Mouse (Mus musculus) forebrain, embryonic 10.5 days (tissue): ENCODE measurements around the gene Brd2. TPM values are rescaled to one million over a fixed set of nuclear protein-coding genes. Genes with fewer than 3 reads are reported as not detected.

ENCODE experiments used
- DNase-seq: peaks from one replicate; pipeline ENCODE4 v3.0.0-alpha.2; 2017; ENCODE audit warnings: low spot score; ENCODE audit errors: extremely low spot score
- H3K27ac ChIP-seq: fragments of 300-500 bp; sonication (generic); 2 replicates; pipeline ENCODE4 v1.5.1; 2016; ENCODE audit warnings: mild to moderate bottlenecking
- H3K27me3 ChIP-seq: fragments of 300-500 bp; sonication (generic); 2 replicates; pipeline ENCODE4 v1.6.1; 2016; ENCODE audit warnings: mild to moderate bottlenecking; ENCODE audit not compliant: poor library complexity, severe bottlenecking
- H3K36me3 ChIP-seq: fragments of 300-500 bp; sonication (generic); replicated peaks from 2 replicates; pipeline ENCODE4 v1.6.1; 2016; ENCODE audit warnings: mild to moderate bottlenecking, moderate library complexity
- H3K4me1 ChIP-seq: fragments of 300-500 bp; sonication (generic); 2 replicates; pipeline ENCODE4 v1.6.1; 2016
- H3K4me3 ChIP-seq: fragments of 300-500 bp; sonication (generic); 2 replicates; pipeline ENCODE4 v1.5.1; 2016; ENCODE audit warnings: mild to moderate bottlenecking, moderate library complexity
- H3K9me3 ChIP-seq: fragments of 300-500 bp; sonication (generic); 2 replicates; pipeline ENCODE4 v1.6.1; 2016; ENCODE audit warnings: mild to moderate bottlenecking, moderate library complexity
- WGBS: fragments of 180-500 bp; shearing (Covaris S2); methylation state at CpG from one replicate; pipeline ENCODE4 v1.1.7; 2016; 5-methylcytosine and 5-hydroxymethylcytosine counted together
- polyA plus RNA-seq: library from polyadenylated mRNA; unstranded; fragments of >200 nt; fragmentation: Nextera tagmentation; extraction: Ambion mirVana; gene quantifications from 2 replicates; pipeline ENCODE4 v1.2.1, GENCODE M21; 2016

Brd2 gene
- polyA plus RNA-seq, 1 experiment from 2014 or later: 121 TPM

DNA sequence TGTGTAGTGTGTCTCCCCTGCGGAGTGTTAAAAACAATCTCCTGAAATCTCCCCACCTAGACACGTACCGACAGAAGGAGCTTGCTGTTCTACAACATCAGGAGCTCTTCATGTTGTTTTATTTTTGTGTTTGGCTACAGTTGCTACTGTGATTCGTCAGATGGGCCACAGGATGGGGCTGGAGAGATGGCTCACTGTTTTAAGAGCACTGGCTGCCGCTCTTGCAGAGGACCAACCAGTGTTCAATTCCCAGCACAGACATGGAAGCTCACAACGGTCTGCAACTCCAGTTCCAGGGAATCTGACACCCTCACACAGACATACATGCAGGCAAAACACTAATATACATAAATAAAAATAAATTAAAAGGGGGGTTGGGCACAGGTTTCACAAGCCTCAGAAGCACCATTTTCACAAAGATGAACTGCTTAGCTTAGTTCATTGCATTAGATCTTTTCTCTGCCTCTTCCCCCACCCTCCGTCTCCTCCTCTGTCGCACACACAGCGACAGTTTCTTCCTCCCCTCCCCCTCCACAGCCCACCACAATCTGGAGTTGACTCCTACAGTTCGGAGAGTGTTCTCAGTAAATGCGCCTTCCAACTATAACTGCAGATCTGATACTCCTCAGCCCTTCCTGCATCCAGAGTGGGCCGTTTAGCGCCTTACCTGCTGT is 6.0 kb upstream of the Brd2 start:
- WGBS: 25% methylated on average over 13 of the region's 13 CpGs
- DNase-seq: no peak
- Histone ChIP-seq H3K9me3 (no peaks in the 10 kb centered on the region), H3K4me3 (peak overlapping the region; percentile 31; the same call in 1 of the 2 replicates), H3K27me3 (peaks cover 27% of the 10 kb centered on the region), H3K36me3 (peaks cover 7% of the 10 kb centered on the region; the same call in 1 of the 2 replicates), H3K27ac (no peak overlapping the region), H3K4me1 (peaks cover 49% of the 10 kb centered on the region)

- H3K4me3 ChIP-seq: no peak overlapping the region
- DNase-seq: no peak
These were observed 5.0 kb upstream of the Brd2 start for GRCm38 (mm10) chr17:34127475-34127874.

DNA sequence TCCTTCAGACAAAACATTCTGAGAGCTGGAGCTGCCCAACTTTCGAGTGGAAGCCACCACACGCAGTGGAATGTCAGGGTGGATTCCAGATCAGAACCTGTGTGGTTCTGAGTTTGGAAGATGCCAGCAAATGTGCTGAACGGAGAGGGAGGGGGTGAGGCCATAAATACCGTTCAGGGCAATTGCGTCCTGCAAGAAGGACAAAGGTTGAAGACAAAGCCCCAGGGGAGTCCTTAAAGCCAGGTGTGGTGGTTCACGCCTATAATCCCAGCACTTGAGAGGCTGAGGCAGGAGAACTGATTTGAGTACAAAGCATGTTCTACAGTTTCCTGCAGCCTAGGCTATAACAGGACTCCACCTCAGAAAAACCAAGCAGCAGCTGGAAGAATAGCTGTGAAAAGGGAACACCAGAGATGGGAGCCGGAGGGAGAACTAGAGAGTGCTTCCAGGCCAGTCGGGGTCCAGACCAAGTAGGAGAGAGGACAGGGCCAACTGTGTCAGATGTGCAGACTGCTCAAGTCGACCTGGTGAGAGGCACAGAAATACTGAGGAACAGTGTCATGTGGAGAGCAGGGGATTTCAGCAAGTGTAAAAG is 4.5 kb upstream of the Brd2 start:
- WGBS: 63% methylated on average over 9 of the region's 9 CpGs
- peaks cover 59% of the 10 kb centered on the region for H3K4me1 ChIP-seq
- no peak overlapping the region for H3K4me3 ChIP-seq

More at GRCm38 (mm10) chr17:34127475-34127874, 5.0 kb upstream of the Brd2 start:
- Histone ChIP-seq H3K9me3 (no peaks in the 10 kb centered on the region), H3K27ac (no peak overlapping the region), H3K36me3 (peaks cover 7% of the 10 kb centered on the region; the same call in 1 of the 2 replicates), H3K4me1 (peaks cover 56% of the 10 kb centered on the region), H3K27me3 (peaks cover 27% of the 10 kb centered on the region)
- 18% methylated on average over 6 of the region's 6 CpGs for WGBS

DNA sequence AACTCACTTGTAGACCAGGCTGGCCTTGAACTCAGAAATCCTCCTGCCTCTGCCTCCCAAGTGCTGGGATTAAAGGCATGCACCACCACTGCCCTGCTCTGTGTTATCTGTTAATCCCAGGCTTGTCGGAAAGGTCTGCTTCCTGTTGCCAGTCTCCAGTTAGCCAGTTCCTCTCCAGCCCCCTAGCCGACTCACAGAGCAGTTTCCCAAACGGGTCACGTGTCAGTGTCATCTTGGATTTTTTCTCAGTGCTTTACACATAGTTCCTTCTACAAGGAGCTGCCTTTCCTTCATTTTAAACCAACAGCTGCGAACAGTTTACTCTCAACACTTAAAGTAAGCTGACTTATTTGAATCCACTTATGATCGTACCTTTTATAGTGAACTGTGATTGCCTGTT is 2.2 kb upstream of the Brd2 start:
- no peaks in the 10 kb centered on the region for H3K9me3 ChIP-seq
- WGBS: 88% methylated on average over 6 of the region's 6 CpGs
- peaks cover 21% of the 10 kb centered on the region for H3K27me3 ChIP-seq
- H3K4me3 ChIP-seq: no peak overlapping the region
- H3K4me1 ChIP-seq: peaks cover 66% of the 10 kb centered on the region
- peaks cover 7% of the 10 kb centered on the region for H3K36me3 ChIP-seq
- no peak overlapping the region for H3K27ac ChIP-seq
- no peak for DNase-seq

More for the DNA sequence above, 4.5 kb upstream of the Brd2 start:
- DNase-seq: no peak
- H3K27me3 ChIP-seq: peaks cover 27% of the 10 kb centered on the region
- peaks cover 7% of the 10 kb centered on the region; the same call in 1 of the 2 replicates for H3K36me3 ChIP-seq
- no peak overlapping the region for H3K27ac ChIP-seq
- H3K9me3 ChIP-seq: no peaks in the 10 kb centered on the region

- peaks cover 15% of the 10 kb centered on the region for H3K36me3 ChIP-seq
- H3K27me3 ChIP-seq: peaks cover 10% of the 10 kb centered on the region
- no peaks in the 10 kb centered on the region for H3K9me3 ChIP-seq
- DNase-seq: no peak
- peaks cover 56% of the 10 kb centered on the region for H3K4me1 ChIP-seq
- WGBS: 17% methylated on average over 2 of the region's 2 CpGs
- H3K27ac ChIP-seq: peak overlapping the region; percentile 100
- H3K4me3 ChIP-seq: peak overlapping the region; percentile 95
These were observed 1.1 kb upstream of the Brd2 start for GRCm38 (mm10) chr17:34123518-34123917.

- Histone ChIP-seq H3K4me3 (peak overlapping the region; percentile 95), H3K36me3 (peaks cover 19% of the 10 kb centered on the region), H3K27me3 (peaks cover 6% of the 10 kb centered on the region), H3K9me3 (no peaks in the 10 kb centered on the region), H3K27ac (peak overlapping the region; percentile 100), H3K4me1 (peaks cover 52% of the 10 kb centered on the region)
- DNase-seq: no peak
- WGBS: 3% methylated on average over 7 of the region's 7 CpGs
These were observed 677 bp upstream of the Brd2 start for GRCm38 (mm10) chr17:34123111-34123510.

- 3% methylated on average over 9 of the region's 10 CpGs for WGBS
- Histone ChIP-seq H3K9me3 (no peaks in the 10 kb centered on the region), H3K4me1 (peaks cover 46% of the 10 kb centered on the region), H3K36me3 (peaks cover 32% of the 10 kb centered on the region), H3K27me3 (no peaks in the 10 kb centered on the region), H3K4me3 (peak overlapping the region; percentile 95), H3K27ac (peak overlapping the region; percentile 100)
- no peak for DNase-seq
These were observed 601 bp downstream of the Brd2 start for GRCm38 (mm10) chr17:34121879-34122187.

- H3K4me1 ChIP-seq: peaks cover 46% of the 10 kb centered on the region
- DNase-seq: peak; percentile 86
- WGBS: under 1% methylated on average over 35 of the region's 35 CpGs
- H3K4me3 ChIP-seq: peak overlapping the region; percentile 95
- no peaks in the 10 kb centered on the region for H3K27me3 ChIP-seq
- H3K36me3 ChIP-seq: peaks cover 37% of the 10 kb centered on the region
- H3K9me3 ChIP-seq: no peaks in the 10 kb centered on the region
- peak overlapping the region; percentile 100 for H3K27ac ChIP-seq
These were observed 1.1 kb downstream of the Brd2 start for GRCm38 (mm10) chr17:34121172-34121878.

DNA sequence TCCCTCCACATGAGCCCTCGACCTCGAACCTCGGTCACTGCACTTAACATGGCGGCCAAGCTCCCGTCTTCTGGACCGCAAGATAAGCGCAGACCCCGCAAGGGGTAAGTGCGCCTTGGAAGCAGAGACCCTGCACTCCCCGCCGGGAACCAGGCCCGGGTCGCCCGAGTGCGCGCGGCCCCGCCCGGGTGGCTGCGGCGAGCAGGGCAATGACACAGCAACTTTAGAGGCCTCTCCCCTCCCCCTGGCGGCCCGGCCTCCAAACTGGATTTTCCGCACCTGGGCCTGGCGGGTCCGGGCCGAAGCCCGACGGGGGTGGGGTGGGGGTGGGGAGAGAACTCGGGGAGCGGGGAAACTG is 1.6 kb downstream of the Brd2 start:
- Histone ChIP-seq H3K36me3 (peaks cover 41% of the 10 kb centered on the region), H3K27ac (peak overlapping the region; percentile 100), H3K4me3 (peak overlapping the region; percentile 95), H3K9me3 (no peaks in the 10 kb centered on the region), H3K27me3 (no peaks in the 10 kb centered on the region), H3K4me1 (peaks cover 49% of the 10 kb centered on the region)
- no peak for DNase-seq
- under 1% methylated on average over 31 of the region's 31 CpGs for WGBS

DNA sequence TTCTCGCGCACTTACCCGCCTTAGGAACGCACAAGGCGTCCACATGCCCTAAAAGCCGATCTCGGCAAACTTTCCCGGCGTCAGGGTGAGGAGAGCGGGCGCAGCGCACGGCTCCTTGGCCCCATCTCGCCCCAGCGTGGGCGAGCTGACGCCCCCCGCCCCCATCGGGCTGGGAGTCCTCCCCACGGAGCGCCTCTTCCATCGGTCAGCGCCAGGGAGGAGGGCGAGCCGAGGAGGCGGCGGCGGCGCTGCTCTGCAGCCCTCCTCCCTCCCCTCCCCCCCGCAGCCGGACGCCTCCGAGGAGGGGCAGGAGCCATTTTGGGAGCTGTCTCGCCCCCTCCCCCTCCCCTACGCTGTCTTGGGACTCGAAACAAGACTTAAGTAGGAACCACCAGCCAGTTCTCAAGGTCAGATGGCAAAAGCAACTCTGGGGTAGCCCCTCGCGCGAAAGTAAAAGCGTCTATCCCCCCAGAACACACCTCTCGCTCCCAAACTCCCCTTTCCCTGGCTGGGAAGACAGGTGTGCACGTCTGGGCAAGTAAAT is 2.2 kb downstream of the Brd2 start:
- Histone ChIP-seq H3K4me1 (peaks cover 54% of the 10 kb centered on the region), H3K36me3 (peaks cover 45% of the 10 kb centered on the region)
- 0% methylated on average over 40 of the region's 42 CpGs for WGBS

DNA sequence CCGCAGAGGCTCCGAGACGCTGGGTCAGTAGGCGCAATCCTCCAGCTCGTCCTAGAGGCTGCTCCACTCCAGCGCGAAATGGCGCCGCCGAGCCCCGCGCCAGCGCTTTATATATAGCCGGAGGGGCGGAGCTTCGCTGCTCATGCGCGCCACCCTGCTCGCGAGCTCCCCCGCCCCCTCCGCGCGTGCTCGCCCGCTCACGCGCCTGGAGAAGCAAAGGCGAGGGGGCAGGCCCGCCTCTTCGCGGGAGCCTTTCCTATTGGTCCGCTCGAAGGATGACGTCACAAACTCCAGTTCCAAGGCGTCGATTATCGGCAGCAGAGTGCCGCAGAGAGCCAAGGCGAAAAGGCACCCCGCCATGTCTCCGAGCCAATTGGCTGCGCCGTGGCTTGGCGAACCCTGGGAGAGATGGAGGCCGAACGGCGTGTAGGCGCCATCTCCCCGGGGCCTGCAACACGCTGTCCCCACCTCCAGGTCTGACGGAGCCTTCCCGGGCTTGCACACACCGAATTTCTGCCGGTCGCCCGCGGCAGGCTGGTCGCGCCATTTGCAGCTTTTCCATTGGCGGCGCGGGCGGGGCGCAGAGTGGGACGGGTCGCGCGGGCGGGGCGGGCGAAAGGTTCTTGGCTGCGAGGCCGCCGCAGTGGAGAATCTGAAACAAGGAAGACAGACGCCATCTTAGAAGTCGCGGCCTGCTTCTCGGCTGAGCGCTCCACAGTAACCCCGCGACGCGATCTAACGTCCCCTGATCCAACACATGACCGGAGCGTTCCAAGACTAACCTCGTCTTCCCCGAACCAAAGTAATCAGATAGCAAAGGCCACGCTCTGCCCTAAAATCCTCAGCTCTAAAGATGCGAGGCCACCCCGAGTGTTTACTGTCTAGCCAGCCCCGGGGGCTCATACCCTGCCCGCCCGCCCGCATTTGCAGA is 2.9 kb downstream of the Brd2 start, which contains the start of gene H2-DMa:
H2-DMa (plus strand) TSS at position 293 of the 931 bp plus-strand sequence.
- Histone ChIP-seq H3K4me3 (peak within 1 kb of the TSS; percentile 95), H3K27me3 (no peaks in the 10 kb centered on the region), H3K27ac (peak within 1 kb of the TSS; percentile 100), H3K4me1 (peaks cover 61% of the 10 kb centered on the region), H3K9me3 (no peaks in the 10 kb centered on the region), H3K36me3 (peaks cover 49% of the 10 kb centered on the region)
- under 1% methylated on average over 96 of the region's 96 CpGs for WGBS
- peak; percentile 97 for DNase-seq

More for the DNA sequence above, 2.2 kb downstream of the Brd2 start:
- H3K9me3 ChIP-seq: no peaks in the 10 kb centered on the region
- H3K4me3 ChIP-seq: peak overlapping the region; percentile 95
- no peaks in the 10 kb centered on the region for H3K27me3 ChIP-seq
- DNase-seq: peak; percentile 85
- peak overlapping the region; percentile 100 for H3K27ac ChIP-seq

DNA sequence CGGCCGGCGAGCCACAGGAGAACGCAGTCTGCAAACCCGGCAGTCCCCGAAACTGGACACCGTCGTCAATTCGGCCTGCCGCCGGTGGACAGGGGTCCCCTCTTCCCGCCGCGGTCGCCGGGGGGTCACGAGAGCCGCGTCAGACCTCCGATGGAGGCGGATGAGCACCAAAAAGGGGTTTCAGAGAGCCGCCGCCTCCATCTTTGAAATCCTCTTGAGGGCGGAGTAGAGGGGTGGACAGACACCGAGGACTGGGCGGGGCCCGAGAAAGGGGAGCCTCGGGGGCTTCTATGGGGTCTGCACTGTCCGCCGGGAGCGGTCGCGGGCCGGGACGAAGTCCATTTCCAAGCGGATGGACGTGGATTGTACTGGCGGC is 3.6 kb downstream of the Brd2 start:
- H3K27ac ChIP-seq: peak overlapping the region; percentile 100
- H3K4me1 ChIP-seq: peaks cover 58% of the 10 kb centered on the region
- no peaks in the 10 kb centered on the region for H3K9me3 ChIP-seq
- peak overlapping the region; percentile 95 for H3K4me3 ChIP-seq
- peaks cover 55% of the 10 kb centered on the region for H3K36me3 ChIP-seq
- H3K27me3 ChIP-seq: no peaks in the 10 kb centered on the region
- DNase-seq: no peak
- under 1% methylated on average over 38 of the region's 38 CpGs for WGBS
